Mouse (Mus musculus) bone marrow, adult 2 months (tissue): ENCODE data around the gene Nat8f6.
"Not testable (repeated sequence)": the region's sequence is repeated elsewhere in the genome, so short reads cannot be mapped to it uniquely, and the experiment has no call there.

Experiments used
- CTCF ChIP-seq: fragments of 200-500 bp; IDR thresholded peaks from 2 replicates; pipeline ENCODE4 v1.5.1; 2011; ENCODE audit warnings: low read length, control low read depth; ENCODE audit not compliant: control insufficient read depth, insufficient read depth
- POLR2A ChIP-seq: fragments of 200-500 bp; IDR thresholded peaks from 2 replicates; pipeline ENCODE4 v1.6.1; 2011; ENCODE audit warnings: low read depth, mild to moderate bottlenecking, control low read depth, low read length, borderline replicate concordance; ENCODE audit not compliant: control insufficient read depth

- not testable (repeated sequence) for TF ChIP-seq CTCF, POLR2A
Observed at GRCm38 (mm10) chr6:85765532-85765931, 55.2 kb downstream of the Nat8f6 start, which contains the start of gene Nat8f3.
